Mouse (Mus musculus): Measurements from ENCODE around the gene Igfals. TPM values are rescaled to one million over a fixed set of nuclear protein-coding genes. Genes with fewer than 3 reads are reported as not detected.

Igfals gene
- polyA plus RNA-seq, 2 experiments, result 3.4 to 4.7 TPM

DNA sequence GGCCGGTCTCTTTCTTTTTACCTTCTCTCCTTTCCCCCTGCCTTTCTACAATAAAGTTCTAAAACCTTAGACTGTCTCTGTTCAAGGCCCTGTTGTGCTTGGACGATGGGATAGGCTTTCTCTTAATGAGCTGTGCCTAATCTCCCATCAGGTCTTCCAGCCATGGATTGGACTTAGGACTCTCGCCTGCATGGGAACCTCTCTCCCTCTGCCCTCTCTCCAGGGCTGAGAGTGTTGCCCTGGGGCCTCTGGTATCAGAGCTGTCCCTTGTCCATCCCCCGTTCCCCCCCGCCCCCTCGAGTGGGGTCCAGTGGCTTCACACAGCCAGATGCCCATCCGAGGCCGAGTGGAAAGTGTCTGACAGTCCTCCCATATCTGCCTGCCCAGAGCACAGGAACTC lies 9.2 kb downstream of the Igfals start:
- 62% methylated on average over 8 of the region's 8 CpGs for WGBS (ENCODE audit: insufficient replicate concordance)
- no peaks in the 10 kb centered on the region for H3K27me3 ChIP-seq (ENCODE audit: control insufficient read depth, insufficient read depth, low read length)
- DNase-seq (ENCODE audit: low read depth in 3 of 3, low spot score in 3 of 3) (no peak), ATAC-seq (ENCODE audit: insufficient read depth) (no peak)
- no peaks in the 10 kb centered on the region for H3K36me3 ChIP-seq (replicated peaks; ENCODE audit: control insufficient read depth, insufficient read depth, low read depth)
- TF ChIP-seq CTCF (IDR thresholded peaks at IDR 0.05; ENCODE audit: low read depth), result no peak
- TF ChIP-seq EP300 (IDR thresholded peaks at IDR 0.05; ENCODE audit: low read depth), result no peak
- H3K4me1 ChIP-seq (replicated peaks; ENCODE audit: control insufficient read depth in 2 of 2, insufficient read depth in 2 of 2, low read length in 1 of 2), result no peaks in the 10 kb centered on the region
- no peak overlapping the region for H3K9ac ChIP-seq (replicated peaks)
- H3K27ac ChIP-seq, result no peak overlapping the region
- no peak overlapping the region for H3K4me2 ChIP-seq (ENCODE audit: low read depth)
- no peaks in the 10 kb centered on the region for H3K9me3 ChIP-seq (ENCODE audit: control insufficient read depth, low read length)
- H3K4me3 ChIP-seq (ENCODE audit: insufficient read depth in 1 of 2, low read depth in 2 of 2, low read length in 2 of 2), result no peak overlapping the region

DNA sequence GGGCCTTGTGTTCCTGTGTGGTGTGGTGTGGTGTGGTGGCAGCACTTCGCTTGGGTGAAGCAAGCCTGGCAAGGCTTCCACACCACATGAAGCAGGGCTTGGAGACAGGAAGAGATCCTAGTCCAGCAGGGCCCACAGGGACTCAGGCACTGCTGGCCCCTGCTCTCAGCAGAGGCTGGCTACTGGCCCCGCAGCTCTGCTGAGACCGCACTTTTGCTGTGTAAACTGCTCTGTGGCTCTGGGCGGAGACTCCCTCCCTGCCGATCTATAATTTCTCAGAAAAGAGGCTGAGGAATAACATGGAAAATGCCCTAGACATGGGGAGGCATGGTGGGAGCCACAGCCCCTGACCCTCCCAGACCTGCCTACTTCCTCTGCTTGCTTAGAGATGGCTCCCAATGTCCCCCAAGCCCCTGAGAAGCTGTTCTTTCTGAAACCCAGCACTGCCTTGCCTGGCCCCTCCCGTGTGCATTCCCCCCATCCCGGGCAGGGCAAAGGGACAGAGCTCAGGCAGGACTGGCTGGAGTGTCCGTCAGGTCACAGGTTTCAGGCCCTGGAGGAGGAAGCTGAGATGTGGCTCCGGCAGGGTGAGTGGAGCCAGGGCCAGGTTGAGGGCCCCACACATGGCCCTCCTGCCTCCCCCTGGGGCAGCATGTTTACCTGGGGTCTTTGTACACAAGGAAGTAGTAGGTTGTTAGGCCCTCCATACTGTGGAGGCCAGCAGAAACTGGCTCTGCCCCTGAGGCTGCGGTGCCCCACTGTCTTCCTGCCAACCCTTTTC lies 11.7 kb downstream of the Igfals start:
- TF ChIP-seq EP300 (IDR thresholded peaks at IDR 0.05; ENCODE audit: low read depth) (no peak), CTCF (IDR thresholded peaks at IDR 0.05; ENCODE audit: low read depth) (no peak)
- H3K4me1 ChIP-seq (replicated peaks; ENCODE audit: control insufficient read depth in 2 of 2, insufficient read depth in 2 of 2, low read length in 1 of 2), result no peaks in the 10 kb centered on the region
- peak overlapping the region; percentile 42 for H3K4me2 ChIP-seq (ENCODE audit: low read depth)
- WGBS (ENCODE audit: insufficient replicate concordance), result 58% methylated on average over 10 of the region's 10 CpGs
- H3K4me3 ChIP-seq (ENCODE audit: insufficient read depth in 1 of 2, low read depth in 2 of 2, low read length in 2 of 2), result no peak overlapping the region
- DNase-seq (ENCODE audit: low read depth in 3 of 3, low spot score in 3 of 3) (no peak), ATAC-seq (ENCODE audit: insufficient read depth) (peak; percentile 48)
- H3K9me3 ChIP-seq (ENCODE audit: control insufficient read depth, low read length), result no peaks in the 10 kb centered on the region
- H3K36me3 ChIP-seq (replicated peaks; ENCODE audit: control insufficient read depth, insufficient read depth, low read depth), result peaks cover 1% of the 10 kb centered on the region
- H3K9ac ChIP-seq (replicated peaks), result no peak overlapping the region
- H3K27me3 ChIP-seq (ENCODE audit: control insufficient read depth, insufficient read depth, low read length), result no peaks in the 10 kb centered on the region
- H3K27ac ChIP-seq, result 0 out of 2 replicates have a peak overlapping the region, but pooled peaks have one; percentile 8

DNA sequence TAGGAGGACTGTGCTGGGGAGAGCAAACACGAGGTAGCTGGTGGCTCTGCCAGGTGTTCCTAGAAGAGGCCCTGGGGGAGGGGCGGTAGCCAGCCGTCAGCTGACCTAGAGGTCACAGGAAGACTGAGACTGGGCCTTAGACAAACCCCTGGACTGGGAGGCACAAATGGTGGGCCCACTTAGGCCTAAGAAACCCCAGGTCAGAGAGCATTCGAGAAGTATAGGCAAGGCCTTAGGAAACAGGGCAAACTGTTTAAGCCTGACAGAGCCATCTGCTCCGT lies 12.3 kb downstream of the Igfals start:
- Histone ChIP-seq H3K27me3 (ENCODE audit: control insufficient read depth, insufficient read depth, low read length) (no peaks in the 10 kb centered on the region), H3K4me1 (replicated peaks; ENCODE audit: control insufficient read depth in 2 of 2, insufficient read depth in 2 of 2, low read length in 1 of 2) (no peaks in the 10 kb centered on the region), H3K9me3 (ENCODE audit: control insufficient read depth, low read length) (no peaks in the 10 kb centered on the region), H3K36me3 (replicated peaks; ENCODE audit: control insufficient read depth, insufficient read depth, low read depth) (peaks cover 7% of the 10 kb centered on the region), H3K4me2 (ENCODE audit: low read depth) (peak overlapping the region; percentile 42), H3K27ac (no peak overlapping the region), H3K9ac (replicated peaks) (no peak overlapping the region), H3K4me3 (ENCODE audit: insufficient read depth in 1 of 2, low read depth in 2 of 2, low read length in 2 of 2) (no peak overlapping the region)
- TF ChIP-seq CTCF (IDR thresholded peaks at IDR 0.05; ENCODE audit: low read depth) (no peak), EP300 (IDR thresholded peaks at IDR 0.05; ENCODE audit: low read depth) (no peak)
- no peak for DNase-seq (ENCODE audit: low read depth in 3 of 3, low spot score in 3 of 3)
- 56% methylated on average over 5 of the region's 5 CpGs for WGBS (ENCODE audit: insufficient replicate concordance)
- peak; percentile 43; the same call in 1 of the 2 replicates for ATAC-seq (ENCODE audit: insufficient read depth)

DNA sequence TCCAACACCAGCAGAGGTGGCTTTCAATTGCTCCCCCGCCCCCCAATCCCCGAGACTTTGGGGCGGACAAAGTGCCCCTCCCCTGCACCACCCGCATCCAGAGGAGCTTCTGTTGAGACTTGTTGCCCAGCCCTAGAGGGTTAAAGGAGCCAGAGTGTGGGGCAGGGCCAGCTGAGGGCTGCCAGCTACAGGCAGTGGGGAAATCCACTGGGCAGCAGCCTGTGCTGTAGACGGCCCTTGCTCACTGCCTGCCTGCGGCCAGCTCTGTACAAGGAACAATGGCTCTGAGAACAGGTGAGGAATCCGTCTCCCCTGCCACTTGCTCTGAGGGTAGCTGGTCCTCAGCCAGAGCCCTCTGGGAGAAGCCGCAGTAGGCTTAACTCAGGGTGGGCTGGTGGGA lies 12.7 kb downstream of the Igfals start:
- Histone ChIP-seq H3K9ac (replicated peaks) (no peak overlapping the region), H3K4me1 (replicated peaks; ENCODE audit: control insufficient read depth in 2 of 2, insufficient read depth in 2 of 2, low read length in 1 of 2) (no peaks in the 10 kb centered on the region), H3K27me3 (ENCODE audit: control insufficient read depth, insufficient read depth, low read length) (no peaks in the 10 kb centered on the region), H3K4me3 (ENCODE audit: insufficient read depth in 1 of 2, low read depth in 2 of 2, low read length in 2 of 2) (no peak overlapping the region), H3K36me3 (replicated peaks; ENCODE audit: control insufficient read depth, insufficient read depth, low read depth) (peaks cover 10% of the 10 kb centered on the region), H3K9me3 (ENCODE audit: control insufficient read depth, low read length) (no peaks in the 10 kb centered on the region), H3K27ac (no peak overlapping the region), H3K4me2 (ENCODE audit: low read depth) (peak overlapping the region; percentile 13; the same call in 1 of the 2 replicates)
- no peak for DNase-seq (ENCODE audit: low read depth in 3 of 3, low spot score in 3 of 3)
- TF ChIP-seq CTCF (IDR thresholded peaks at IDR 0.05; ENCODE audit: low read depth) (no peak), EP300 (IDR thresholded peaks at IDR 0.05; ENCODE audit: low read depth) (no peak)
- ATAC-seq (ENCODE audit: insufficient read depth), result no peak
- 65% methylated on average over 8 of the region's 8 CpGs for WGBS (ENCODE audit: insufficient replicate concordance)

DNA sequence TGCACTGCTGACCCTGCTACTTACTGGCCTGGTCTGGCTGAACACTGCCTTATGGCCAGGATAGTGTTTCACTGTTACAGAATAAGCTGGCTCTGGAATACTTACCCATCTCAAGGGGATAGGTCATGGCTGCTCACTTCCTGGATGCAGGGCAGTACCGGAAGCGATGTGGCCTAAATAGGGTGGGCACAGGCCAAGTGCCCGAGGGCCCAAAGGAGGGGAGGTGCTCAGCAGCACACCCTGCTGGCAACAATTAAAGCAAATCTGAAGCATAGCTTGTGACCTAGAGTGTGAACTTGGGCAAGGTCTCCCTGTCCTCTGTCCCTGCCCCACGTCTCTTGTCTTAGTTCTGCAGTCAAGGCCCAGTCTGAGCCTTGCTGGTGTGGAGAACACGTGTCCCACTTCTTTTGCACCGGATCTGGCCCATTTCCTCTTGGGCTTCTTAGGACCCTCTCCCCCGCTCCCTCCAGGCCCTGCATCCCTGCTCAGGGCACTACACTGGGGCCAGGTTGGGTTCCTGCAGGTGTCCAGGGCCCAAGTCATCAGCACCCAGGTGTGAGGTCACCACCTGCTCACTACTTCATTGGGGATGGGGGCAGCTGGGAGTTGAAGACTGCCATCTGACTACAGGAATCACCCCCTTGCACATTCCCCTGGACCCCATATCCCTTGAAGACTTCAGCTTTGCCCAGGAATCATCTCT lies 16.1 kb downstream of the Igfals start:
- no peaks in the 10 kb centered on the region for H3K27me3 ChIP-seq (ENCODE audit: control insufficient read depth, insufficient read depth, low read length)
- no peak for ATAC-seq (ENCODE audit: insufficient read depth)
- peaks cover 2 to 10% of the 10 kb centered on the region in 2 experiments; a peak in 2 of 4 replicates for H3K4me1 ChIP-seq (replicated peaks; ENCODE audit: control insufficient read depth in 2 of 2, insufficient read depth in 2 of 2, low read length in 1 of 2)
- no peaks in the 10 kb centered on the region for H3K9me3 ChIP-seq (ENCODE audit: control insufficient read depth, low read length)
- H3K27ac ChIP-seq, result no peak overlapping the region
- H3K9ac ChIP-seq (replicated peaks), result no peak overlapping the region
- H3K4me3 ChIP-seq (ENCODE audit: insufficient read depth in 1 of 2, low read depth in 2 of 2, low read length in 2 of 2), result no peak overlapping the region
- DNase-seq (ENCODE audit: low read depth in 3 of 3, low spot score in 3 of 3), result no peak
- TF ChIP-seq CTCF (IDR thresholded peaks at IDR 0.05; ENCODE audit: low read depth) (peak; percentile 84), EP300 (IDR thresholded peaks at IDR 0.05; ENCODE audit: low read depth) (no peak)
- no peak overlapping the region for H3K4me2 ChIP-seq (ENCODE audit: low read depth)
- 47% methylated on average over 7 of the region's 7 CpGs for WGBS (ENCODE audit: insufficient replicate concordance)
- peaks cover 24% of the 10 kb centered on the region for H3K36me3 ChIP-seq (replicated peaks; ENCODE audit: control insufficient read depth, insufficient read depth, low read depth)
